Mouse (Mus musculus) heart, postnatal 14 days (tissue): ENCODE data around the gene Abhd16a. TPM values are rescaled to one million over a fixed set of nuclear protein-coding genes. Genes with fewer than 3 reads are reported as not detected.

ENCODE experiments used
- DNase-seq, 2 experiments: peaks; one replicate each; pipeline ENCODE4 v3.0.0; 2021 to 2022
- intact Hi-C: fragments of 180-260 bp; cut with DNase I; formaldehyde crosslinking; loops from one replicate; pipeline ENCODE4 v1.15.1; 2025
- long read RNA-seq, 2 experiments: library from polyadenylated mRNA; stranded (forward); transcript quantifications; one replicate each; pipeline ENCODE4 v2.0.0; 2021
- total RNA-seq, 2 experiments: library from RNA; stranded (reverse); gene quantifications; 2 replicates each; pipeline ENCODE4 v1.2.3; 2021

Gene Abhd16a
- total RNA-seq = 10 to 100 TPM; 53.7 to 56.7 TPM
- long read RNA-seq, experiment 1, transcript Abhd16a-201 (20 exons, 1,945 nt) = major isoform, 72 of 99 reads
- long read RNA-seq, experiment 1, partial matches to known transcripts = 17 of 99 reads
- long read RNA-seq, experiment 1, other reads (novel, unspliced or antisense) = 9 of 99 reads
- long read RNA-seq, experiment 2, transcript Abhd16a-201 (20 exons, 1,945 nt) = major isoform, 77 of 113 reads
- long read RNA-seq, experiment 2, partial matches to known transcripts = 24 of 113 reads
- long read RNA-seq, experiment 2, other reads (novel, unspliced or antisense) = 12 of 113 reads

- DNase-seq = peak; percentile 95 to 96
- intact Hi-C loops = no loop called here
Observed at GRCm38 (mm10) chr17:35088825-35089644, at the start of gene Abhd16a. TSS of gene Abhd16a (plus strand) at chr17:35089263.

- DNase-seq = no peak
- intact Hi-C loops = loop anchor here (2.0 kb wide), 1 partner anchor 21 kb away; no protein-coding TSS in a partner anchor
Observed at GRCm38 (mm10) chr17:35043794-35044193, 45.3 kb upstream of the Abhd16a start.

DNA sequence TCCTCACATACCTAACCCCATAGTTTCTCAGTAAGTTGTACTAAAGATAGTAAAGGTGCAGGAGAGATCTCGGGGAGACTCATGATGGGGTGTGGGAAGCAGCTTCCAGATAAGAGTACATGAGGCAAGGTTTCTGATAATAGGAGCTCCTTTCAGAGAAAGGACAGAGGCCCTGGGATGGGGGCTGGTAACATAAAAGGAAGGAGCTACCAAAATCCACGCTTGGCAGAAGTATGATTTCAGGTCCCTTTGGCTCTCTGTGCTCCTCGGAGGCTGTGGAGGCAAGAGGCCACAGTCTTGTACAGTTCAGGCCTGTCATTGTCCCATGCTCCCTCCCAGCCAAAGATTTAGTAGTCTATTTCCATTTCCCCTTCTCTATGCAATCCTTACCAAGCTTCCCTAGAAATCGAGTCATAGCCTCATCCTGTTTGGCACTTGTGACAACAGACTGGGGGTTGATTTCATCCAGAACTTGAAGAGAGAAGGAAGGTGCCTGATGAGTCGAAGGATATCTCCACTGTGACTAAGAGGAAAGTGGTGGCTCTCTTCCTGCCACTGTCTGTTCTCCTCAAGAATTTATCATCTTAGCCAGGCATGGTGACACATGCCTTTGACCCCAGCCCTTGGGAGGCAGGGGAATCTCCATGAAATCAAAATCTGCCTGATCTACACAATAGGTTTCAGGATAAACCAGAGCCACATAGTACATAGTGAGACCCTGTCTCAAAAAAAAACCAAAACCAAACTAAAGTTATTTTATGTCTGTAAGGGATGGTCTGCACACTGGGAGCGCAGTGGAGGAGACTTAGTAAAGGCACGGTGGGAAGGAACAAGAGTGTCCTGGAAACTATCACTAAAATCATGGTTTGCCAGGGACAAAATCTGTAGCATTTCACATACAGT lies 43.9 kb upstream of the Abhd16a start:
- no peak for DNase-seq
- intact Hi-C loops = loop anchor here (2.0 kb wide), 1 partner anchor 22 kb away; no protein-coding TSS in a partner anchor

DNA sequence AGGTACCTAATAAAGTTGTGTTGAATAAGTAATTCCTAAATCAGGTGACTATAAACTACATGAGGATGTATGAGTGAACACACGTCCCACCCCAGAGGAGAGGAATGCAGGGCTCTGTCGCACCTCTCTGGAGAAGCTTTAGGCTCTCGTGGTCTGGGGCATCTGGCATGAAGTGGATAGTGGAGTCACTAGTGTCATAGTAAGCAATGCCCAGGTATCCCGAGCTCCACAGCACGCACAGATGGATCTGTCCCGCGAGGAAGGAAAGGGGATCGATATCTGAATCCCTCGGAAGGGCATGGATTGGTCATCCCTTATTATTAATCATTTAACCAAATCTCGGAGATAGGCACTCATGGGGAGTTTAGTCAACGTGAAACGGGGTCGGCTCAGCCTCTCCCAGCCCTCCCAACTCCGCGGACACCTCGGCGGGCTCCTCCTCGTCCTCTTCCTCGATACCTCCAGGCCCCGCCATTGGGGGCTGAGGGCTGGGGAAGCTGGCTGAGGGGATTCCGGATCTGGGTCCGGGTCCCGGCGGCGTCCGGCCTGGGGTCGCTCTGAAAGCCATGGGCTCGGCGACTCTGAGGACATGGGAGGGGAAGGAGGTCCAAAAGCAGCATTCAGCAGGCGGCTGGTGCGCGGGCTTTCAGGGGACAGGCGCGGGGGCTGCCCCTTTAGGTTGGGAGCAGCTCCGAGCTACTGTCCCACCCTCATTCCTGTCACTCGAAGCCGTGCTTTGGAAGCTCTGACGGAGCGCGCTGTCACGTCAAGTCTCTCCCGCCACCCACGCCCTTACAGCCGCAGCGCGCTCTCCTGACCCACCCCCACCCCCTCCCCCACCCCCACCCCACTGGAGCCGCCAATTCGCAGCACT lies 43.0 kb upstream of the Abhd16a start:
- DNase-seq = no peak
- intact Hi-C loops = loop anchor here (2.0 kb wide), 1 partner anchor 23 kb away; no protein-coding TSS in a partner anchor

GRCm38 (mm10) chr17:35046681-35047455 lies 42.2 kb upstream of the Abhd16a start, which contains the start of gene Msh5:
TSS of gene Msh5 (minus strand) at chr17:35046745.
- DNase-seq = peak; percentile 97
- intact Hi-C loops = no loop called here

DNA sequence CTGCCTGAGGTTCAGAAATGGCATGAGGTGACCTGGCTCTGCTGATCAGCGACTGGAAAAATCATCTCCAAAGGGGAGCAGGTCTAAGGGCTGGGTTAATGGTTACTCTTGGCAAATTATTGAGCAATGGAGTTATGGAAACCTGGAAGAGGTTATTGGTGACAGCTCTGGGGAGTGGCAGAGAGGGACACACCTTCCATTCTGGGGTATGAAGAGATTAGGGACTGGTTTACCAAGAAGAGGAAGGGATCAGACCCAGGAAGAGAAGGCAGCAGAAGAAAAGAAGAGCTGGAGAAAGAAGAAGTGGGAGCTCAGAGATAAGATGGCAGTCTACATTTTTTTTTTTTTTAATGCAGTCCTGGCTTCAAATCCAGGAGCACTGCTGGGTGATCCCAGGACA lies 41.4 kb upstream of the Abhd16a start:
- no peak for DNase-seq
- intact Hi-C loops = no loop called here

DNA sequence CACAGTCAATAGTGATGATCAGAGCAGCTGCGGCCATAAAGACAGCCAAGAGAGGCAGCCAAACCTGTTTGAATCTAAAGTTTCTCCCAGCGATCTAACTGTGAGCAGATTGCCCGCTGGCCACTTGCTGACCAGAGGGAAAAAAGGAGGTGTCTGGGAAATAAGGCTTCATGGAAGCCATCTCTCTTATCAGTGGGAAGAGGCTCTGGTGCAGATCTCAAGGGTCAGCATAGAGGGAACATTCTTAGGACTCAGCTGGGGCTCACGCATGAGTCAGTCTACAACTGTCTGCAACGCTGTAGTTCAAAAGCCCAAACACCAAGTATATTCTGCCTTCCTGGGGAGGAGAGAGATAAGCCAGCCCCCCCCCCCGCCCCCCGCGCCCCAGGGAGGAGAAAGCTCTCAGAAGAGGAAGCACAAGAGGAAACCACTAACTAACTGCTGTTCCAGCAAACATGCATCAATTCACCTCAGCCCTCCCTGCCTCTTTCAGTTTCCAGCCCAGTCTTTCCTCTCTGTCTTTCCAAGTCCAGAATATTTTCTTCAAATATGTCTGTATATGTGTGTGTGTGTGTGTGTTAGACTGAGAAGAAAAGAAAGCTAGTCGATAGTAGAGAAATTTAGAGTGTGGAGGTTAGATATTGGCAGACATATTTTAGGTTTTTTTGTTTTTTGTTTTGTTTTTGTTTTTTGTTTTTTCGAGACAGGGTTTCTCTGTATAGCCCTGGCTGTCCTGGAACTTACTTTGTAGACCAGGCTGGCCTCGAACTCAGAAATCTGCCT lies 40.7 kb upstream of the Abhd16a start:
- peak in 1 of 2 experiments; percentile 45 for DNase-seq
- intact Hi-C loops = no loop called here

DNA sequence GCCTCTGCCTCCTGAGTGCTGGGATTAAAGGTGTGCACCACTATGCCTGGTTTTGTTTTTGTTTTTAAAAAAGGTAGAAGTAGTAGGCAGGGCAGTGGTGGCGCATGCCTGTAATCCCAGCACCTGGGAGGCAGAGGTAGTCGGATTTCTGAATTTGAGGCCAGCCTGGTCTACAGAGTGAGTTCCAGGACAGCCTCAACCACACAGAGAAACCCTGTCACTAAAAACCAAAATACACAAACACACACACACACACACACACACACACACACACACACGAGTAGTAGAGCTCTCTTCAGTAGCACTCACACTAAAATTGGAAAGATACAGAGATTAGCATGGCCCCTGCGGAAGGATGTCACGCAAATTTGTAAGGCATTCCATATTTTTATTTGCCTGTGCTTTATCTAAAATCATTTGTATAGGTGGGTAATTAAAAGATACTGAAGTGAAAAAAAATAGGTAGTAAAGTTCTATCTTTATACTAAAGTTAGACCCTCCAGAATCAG lies 40.1 kb upstream of the Abhd16a start:
- no peak for DNase-seq
- intact Hi-C loops = no loop called here

- intact Hi-C loops = no loop called here
- peak; percentile 61 to 67 for DNase-seq
Observed at GRCm38 (mm10) chr17:35049561-35050016, 39.5 kb upstream of the Abhd16a start, which contains the start of gene Clic1. TSS of gene Clic1 (plus strand) at chr17:35049966.

DNA sequence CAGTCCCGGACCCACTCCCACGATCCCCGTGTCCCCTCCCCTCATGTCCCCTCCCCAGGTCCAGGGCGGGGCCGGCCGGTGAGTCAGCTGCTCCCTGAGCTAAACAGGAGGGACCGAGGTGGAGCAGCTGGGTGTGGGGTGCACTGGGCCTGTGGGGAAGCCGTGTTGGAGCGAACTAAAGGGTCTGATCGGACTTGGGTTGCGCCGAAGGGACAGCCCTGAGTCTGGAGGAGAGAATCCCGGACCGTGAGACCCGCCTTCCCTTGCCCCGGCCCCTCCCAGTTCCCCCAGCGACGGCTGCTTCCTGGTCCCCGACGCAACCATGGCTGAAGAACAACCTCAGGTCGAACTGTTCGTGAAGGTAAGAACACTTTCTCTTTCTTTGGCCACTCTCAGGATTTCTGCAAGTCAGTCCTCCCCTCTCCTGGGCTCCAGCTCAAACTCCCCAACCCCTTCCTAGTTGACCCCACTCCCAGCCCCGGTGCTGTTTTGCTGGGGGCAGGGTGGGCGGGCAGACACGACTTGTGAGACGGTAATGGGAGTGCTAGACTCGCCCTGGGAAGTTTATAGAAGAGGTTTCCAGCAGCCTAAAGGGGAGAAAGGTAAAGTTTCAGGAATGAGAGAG lies 38.8 kb upstream of the Abhd16a start:
- intact Hi-C loops = no loop called here
- peak; percentile 82 to 83 for DNase-seq

DNA sequence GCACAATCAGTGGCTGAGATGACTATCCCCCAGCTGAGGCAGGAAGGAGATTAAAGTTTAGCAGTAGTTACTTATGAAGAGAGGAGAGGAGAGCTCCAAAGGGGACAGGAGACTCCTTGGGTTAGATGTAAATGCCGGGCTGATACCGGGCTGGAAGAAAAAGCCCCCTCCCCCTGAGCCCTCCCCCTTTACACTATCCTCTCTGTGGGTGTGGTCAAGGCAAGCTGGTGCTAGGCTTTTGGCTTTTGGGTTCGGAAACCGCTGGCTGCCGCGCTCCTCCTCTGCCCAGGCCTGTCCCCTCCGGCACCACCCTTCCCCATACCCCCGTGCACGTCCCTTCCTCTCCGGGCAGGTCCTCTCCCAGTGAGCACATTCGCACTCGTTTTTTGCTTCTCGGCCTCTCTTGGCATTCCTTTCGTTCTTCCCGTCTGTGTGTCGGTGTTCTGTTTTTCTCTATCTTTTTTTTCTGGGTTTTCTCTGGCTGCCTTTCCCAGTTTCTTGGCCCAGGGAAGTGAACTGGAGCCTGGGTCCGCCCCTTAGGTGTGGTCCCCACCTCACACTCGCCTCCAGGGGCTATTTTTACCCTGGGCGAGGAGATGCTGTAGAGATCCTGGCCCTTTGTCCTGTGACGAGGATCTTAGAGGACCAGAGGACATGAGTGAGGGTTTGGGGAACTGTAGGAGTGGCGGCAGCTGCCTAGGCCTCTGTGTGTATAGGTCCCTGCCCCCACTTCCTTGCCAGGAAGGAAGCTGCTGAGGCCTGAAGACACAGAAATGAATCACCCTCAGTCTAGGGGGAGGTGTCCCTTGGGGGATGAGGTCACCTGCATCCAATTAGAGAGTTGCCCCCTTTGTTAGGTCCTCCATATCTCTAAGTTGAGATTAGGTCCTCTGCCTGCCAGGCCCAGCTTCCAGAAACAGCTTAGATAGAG lies 37.6 kb upstream of the Abhd16a start:
- intact Hi-C loops = no loop called here
- peak; percentile 80 to 84 for DNase-seq

- DNase-seq = no peak
- intact Hi-C loops = no loop called here
Observed at GRCm38 (mm10) chr17:35052271-35052798, 36.7 kb upstream of the Abhd16a start.

GRCm38 (mm10) chr17:35055691-35056495 lies 33.2 kb upstream of the Abhd16a start:
- intact Hi-C loops = no loop called here
- DNase-seq = peak in 1 of 2 experiments; percentile 22

GRCm38 (mm10) chr17:35057090-35057489 lies 32.0 kb upstream of the Abhd16a start:
- no peak for DNase-seq

DNA sequence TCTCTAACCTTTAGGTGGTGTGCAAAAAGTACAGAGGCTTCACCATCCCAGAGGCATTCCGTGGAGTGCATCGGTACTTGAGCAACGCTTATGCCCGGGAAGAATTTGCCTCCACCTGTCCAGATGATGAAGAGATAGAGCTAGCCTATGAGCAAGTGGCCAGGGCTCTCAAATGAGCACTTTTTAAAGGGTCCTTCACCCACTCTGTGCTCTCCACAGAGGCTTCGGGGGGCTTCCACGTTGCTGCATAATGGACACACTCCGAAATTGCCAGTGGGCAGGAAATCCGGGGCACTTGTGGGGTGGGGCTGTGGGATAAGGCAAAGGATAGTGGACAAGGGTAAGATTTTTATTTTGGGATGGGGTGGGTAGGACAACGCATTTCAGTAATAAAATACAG lies 30.7 kb upstream of the Abhd16a start:
- intact Hi-C loops = no loop called here

More at GRCm38 (mm10) chr17:35057090-35057489, 32.0 kb upstream of the Abhd16a start:
- intact Hi-C loops = no loop called here

More for the DNA sequence above, 30.7 kb upstream of the Abhd16a start:
- no peak for DNase-seq
